Mouse (Mus musculus): ENCODE data around the gene Tex2. TPM values are rescaled to one million over a fixed set of nuclear protein-coding genes. Genes with fewer than 3 reads are reported as not detected.

Gene Tex2
- polyA plus RNA-seq, 1 experiment from 2014 or later, result 32.1 TPM

GRCm38 (mm10) chr11:106546081-106546480, 67.1 kb downstream of the Tex2 start:
- no peaks in the 10 kb centered on the region for H3K9me3 ChIP-seq
- ATAC-seq (replicated peaks), result no peak
- no peak overlapping the region for H3K4me3 ChIP-seq
- no peaks in the 10 kb centered on the region for H3K4me1 ChIP-seq
- no peak overlapping the region for H3K27ac ChIP-seq
- 96% methylated on average over 4 of the region's 4 CpGs for WGBS
- no peak overlapping the region for H3K4me2 ChIP-seq
- H3K9ac ChIP-seq, result no peak overlapping the region
- H3K27me3 ChIP-seq (replicated peaks), result no peaks in the 10 kb centered on the region
- H3K36me3 ChIP-seq (replicated peaks), result peaks cover 11% of the 10 kb centered on the region

GRCm38 (mm10) chr11:106544916-106545315, 68.3 kb downstream of the Tex2 start:
- ATAC-seq (replicated peaks), result no peak
- Histone ChIP-seq H3K4me3 (no peak overlapping the region), H3K4me1 (no peaks in the 10 kb centered on the region), H3K9me3 (no peaks in the 10 kb centered on the region), H3K36me3 (replicated peaks) (peaks cover 11% of the 10 kb centered on the region), H3K4me2 (no peak overlapping the region), H3K9ac (no peak overlapping the region), H3K27ac (no peak overlapping the region), H3K27me3 (replicated peaks) (no peaks in the 10 kb centered on the region)
- WGBS, result 95% methylated on average over 9 of the region's 9 CpGs

GRCm38 (mm10) chr11:106544133-106544532, 69.1 kb downstream of the Tex2 start:
- ATAC-seq (replicated peaks), result no peak
- WGBS, result 76% methylated on average over 11 of the region's 11 CpGs
- no peaks in the 10 kb centered on the region for H3K9me3 ChIP-seq

GRCm38 (mm10) chr11:106543006-106543405, 70.2 kb downstream of the Tex2 start:
- Histone ChIP-seq H3K4me2 (no peak overlapping the region), H3K27me3 (replicated peaks) (no peaks in the 10 kb centered on the region), H3K9ac (no peak overlapping the region), H3K4me3 (no peak overlapping the region), H3K4me1 (no peaks in the 10 kb centered on the region), H3K27ac (no peak overlapping the region), H3K9me3 (no peaks in the 10 kb centered on the region), H3K36me3 (replicated peaks) (peaks cover 11% of the 10 kb centered on the region)
- ATAC-seq (replicated peaks), result no peak
- 93% methylated on average over 13 of the region's 13 CpGs for WGBS

More at GRCm38 (mm10) chr11:106544133-106544532, 69.1 kb downstream of the Tex2 start:
- no peak overlapping the region for H3K4me2 ChIP-seq
- no peaks in the 10 kb centered on the region for H3K4me1 ChIP-seq
- H3K27ac ChIP-seq, result no peak overlapping the region
- H3K9ac ChIP-seq, result no peak overlapping the region
- H3K27me3 ChIP-seq (replicated peaks), result no peaks in the 10 kb centered on the region
- H3K4me3 ChIP-seq, result no peak overlapping the region
- H3K36me3 ChIP-seq (replicated peaks), result peaks cover 11% of the 10 kb centered on the region

- H3K9ac ChIP-seq, result no peak overlapping the region
- H3K36me3 ChIP-seq (replicated peaks), result peaks cover 11% of the 10 kb centered on the region
- H3K4me1 ChIP-seq, result no peaks in the 10 kb centered on the region
- no peaks in the 10 kb centered on the region for H3K27me3 ChIP-seq (replicated peaks)
- H3K4me3 ChIP-seq, result no peak overlapping the region
- H3K27ac ChIP-seq, result no peak overlapping the region
- ATAC-seq (replicated peaks), result no peak
- no peaks in the 10 kb centered on the region for H3K9me3 ChIP-seq
- H3K4me2 ChIP-seq, result no peak overlapping the region
Observed at GRCm38 (mm10) chr11:106542385-106542784, 70.8 kb downstream of the Tex2 start.

GRCm38 (mm10) chr11:106540506-106541268, 72.5 kb downstream of the Tex2 start:
- H3K9me3 ChIP-seq, result no peaks in the 10 kb centered on the region
- H3K4me1 ChIP-seq, result peaks cover 11% of the 10 kb centered on the region
- H3K4me2 ChIP-seq, result no peak overlapping the region
- no peak for ATAC-seq (replicated peaks)
- no peak overlapping the region for H3K9ac ChIP-seq
- H3K27me3 ChIP-seq (replicated peaks), result no peaks in the 10 kb centered on the region
- H3K4me3 ChIP-seq, result no peak overlapping the region
- WGBS, result 78% methylated on average over 13 of the region's 13 CpGs
- peaks cover 11% of the 10 kb centered on the region for H3K36me3 ChIP-seq (replicated peaks)
- H3K27ac ChIP-seq, result no peak overlapping the region

- Histone ChIP-seq H3K9me3 (no peaks in the 10 kb centered on the region), H3K27ac (peak overlapping the region; percentile 73), H3K4me2 (no peak overlapping the region), H3K27me3 (replicated peaks) (no peaks in the 10 kb centered on the region), H3K4me3 (no peak overlapping the region), H3K36me3 (replicated peaks) (no peaks in the 10 kb centered on the region), H3K4me1 (peaks cover 11% of the 10 kb centered on the region), H3K9ac (no peak overlapping the region)
- 31% methylated on average over 11 of the region's 11 CpGs for WGBS
- peak; percentile 69 for ATAC-seq (replicated peaks)
Observed at GRCm38 (mm10) chr11:106536253-106536912, 76.8 kb downstream of the Tex2 start.

- no peaks in the 10 kb centered on the region for H3K36me3 ChIP-seq (replicated peaks)
- H3K4me2 ChIP-seq, result no peak overlapping the region
- H3K27ac ChIP-seq, result peak overlapping the region; percentile 73
- ATAC-seq (replicated peaks), result peak; percentile 33; the same call in 1 of the 2 replicates
- no peaks in the 10 kb centered on the region for H3K9me3 ChIP-seq
- H3K9ac ChIP-seq, result no peak overlapping the region
- whole genome bisulfite sequencing, result 82% methylated on average over 9 of the region's 9 CpGs
- H3K4me3 ChIP-seq, result no peak overlapping the region
- no peaks in the 10 kb centered on the region for H3K27me3 ChIP-seq (replicated peaks)
- H3K4me1 ChIP-seq, result peaks cover 11% of the 10 kb centered on the region
Observed at GRCm38 (mm10) chr11:106535660-106536252, 77.5 kb downstream of the Tex2 start.

- H3K27me3 ChIP-seq (replicated peaks), result no peaks in the 10 kb centered on the region
Observed at GRCm38 (mm10) chr11:106532248-106532790, 80.9 kb downstream of the Tex2 start.

GRCm38 (mm10) chr11:106529786-106530185, 83.4 kb downstream of the Tex2 start:
- H3K36me3 ChIP-seq (replicated peaks), result no peaks in the 10 kb centered on the region
- no peaks in the 10 kb centered on the region for H3K27me3 ChIP-seq (replicated peaks)
- no peak overlapping the region for H3K4me2 ChIP-seq
- no peak for ATAC-seq (replicated peaks)
- no peak overlapping the region for H3K9ac ChIP-seq
- 81% methylated on average over 5 of the region's 5 CpGs for WGBS
- H3K27ac ChIP-seq, result no peak overlapping the region
- no peaks in the 10 kb centered on the region for H3K9me3 ChIP-seq
- H3K4me1 ChIP-seq, result no peaks in the 10 kb centered on the region
- H3K4me3 ChIP-seq, result no peak overlapping the region

More at GRCm38 (mm10) chr11:106532248-106532790, 80.9 kb downstream of the Tex2 start:
- Histone ChIP-seq H3K9ac (no peak overlapping the region), H3K4me1 (peaks cover 11% of the 10 kb centered on the region), H3K9me3 (no peaks in the 10 kb centered on the region), H3K4me2 (no peak overlapping the region), H3K36me3 (replicated peaks) (no peaks in the 10 kb centered on the region), H3K4me3 (no peak overlapping the region), H3K27ac (no peak overlapping the region)
- ATAC-seq (replicated peaks), result no peak
- WGBS, result 52% methylated on average over 9 of the region's 9 CpGs

GRCm38 (mm10) chr11:106529113-106529512, 84.1 kb downstream of the Tex2 start:
- ATAC-seq (replicated peaks), result no peak
- H3K9ac ChIP-seq, result no peak overlapping the region
- H3K9me3 ChIP-seq, result no peaks in the 10 kb centered on the region
- no peak overlapping the region for H3K27ac ChIP-seq
- no peak overlapping the region for H3K4me2 ChIP-seq
- no peaks in the 10 kb centered on the region for H3K4me1 ChIP-seq
- WGBS, result 49% methylated on average over 4 of the region's 4 CpGs
- no peaks in the 10 kb centered on the region for H3K27me3 ChIP-seq (replicated peaks)
- H3K36me3 ChIP-seq (replicated peaks), result no peaks in the 10 kb centered on the region
- H3K4me3 ChIP-seq, result no peak overlapping the region

GRCm38 (mm10) chr11:106527926-106528325, 85.3 kb downstream of the Tex2 start:
- Histone ChIP-seq H3K4me3 (no peak overlapping the region), H3K4me2 (no peak overlapping the region), H3K9me3 (no peaks in the 10 kb centered on the region), H3K36me3 (replicated peaks) (no peaks in the 10 kb centered on the region), H3K27ac (no peak overlapping the region), H3K9ac (no peak overlapping the region), H3K27me3 (replicated peaks) (no peaks in the 10 kb centered on the region), H3K4me1 (no peaks in the 10 kb centered on the region)
- ATAC-seq (replicated peaks), result no peak
- WGBS, result 6% methylated on average over 1 of the region's 1 CpGs
